Comparison of ENCODE assay signal across 8 mouse cellular contexts in genomic region chr7:44495992-44496770, GRCm38 (mm10). TPM values are rescaled to one million over a fixed set of nuclear protein-coding genes. Genes with fewer than 3 reads are reported as not detected.
DNase-seq lines count a peak whose midpoint lies in the region; ATAC-seq and TF ChIP-seq lines count a peak whose summit lies in the region.

Gene Emc10 (minus strand): TSS chr7:44496529.
Gene Fam71e1 (plus strand): TSS chr7:44496581.

- ATAC-seq in heart, embryonic 15.5 days (replicated peaks; ENCODE audit: insufficient number of reproducible peaks, insufficient read depth, low FRiP score, low read depth): peak; percentile 89
- peak; percentile 96 for ATAC-seq in liver, embryonic 14.5 days (ENCODE audit: insufficient read depth)
- peak; percentile 96 for ATAC-seq in neural tube, embryonic 11.5 days (ENCODE audit: insufficient read depth, low FRiP score, low TSS enrichment)
- peak; percentile 97 for ATAC-seq in stomach, postnatal 0 days (ENCODE audit: low FRiP score, low TSS enrichment)

- WGBS in forebrain, embryonic 10.5 days: under 1% methylated on average over 58 of the region's 58 CpGs
- under 1% methylated on average over 58 of the region's 58 CpGs for WGBS in heart, embryonic 15.5 days
- under 1% methylated on average over 58 of the region's 58 CpGs for WGBS in liver, embryonic 14.5 days (ENCODE audit: insufficient replicate concordance)
- under 1% methylated on average over 58 of the region's 58 CpGs for WGBS in neural tube, embryonic 11.5 days
- under 1% methylated on average over 58 of the region's 58 CpGs for WGBS in stomach, postnatal 0 days

- peaks cover 40% of the 10 kb centered on the region for H3K36me3 ChIP-seq in forebrain, embryonic 10.5 days (replicated peaks)
- peaks cover 20% of the 10 kb centered on the region for H3K36me3 ChIP-seq in heart, embryonic 15.5 days
- peaks cover 3% of the 10 kb centered on the region; the same call in 1 of the 2 replicates for H3K36me3 ChIP-seq in liver, embryonic 14.5 days (replicated peaks; ENCODE audit: control insufficient read depth, insufficient read depth, low read depth)
- H3K36me3 ChIP-seq in neural tube, embryonic 11.5 days (ENCODE audit: control insufficient read depth, insufficient read depth, low read length): peaks cover 5% of the 10 kb centered on the region
- H3K36me3 ChIP-seq in stomach, postnatal 0 days (ENCODE audit: control insufficient read depth, insufficient read depth, low read length): peaks cover 9% of the 10 kb centered on the region

- DNase-seq in CD8-positive naive resting alpha-beta T cell, adult 2 months (ENCODE audit: low read depth in 2 of 2, low spot score in 2 of 2): peak; percentile 97 to 98
- DNase-seq in c-Kit-positive CD71-negative TER-119-negative erythroid progenitor cells, embryonic 14.5 days (ENCODE audit: low read depth): peak; percentile 98
- peak; percentile 99 for DNase-seq in forebrain, embryonic 10.5 days (ENCODE audit: extremely low spot score, low spot score)
- peak; percentile 98 to 99 for DNase-seq in kidney, postnatal 25 days
- peak; percentile 99 to 100 (median 100) for DNase-seq in liver, embryonic 14.5 days (ENCODE audit: low read depth in 3 of 3, low spot score in 3 of 3)
- DNase-seq in neural tube, embryonic 11.5 days (ENCODE audit: low spot score): peak; percentile 99
- peak; percentile 98 for DNase-seq in stomach, postnatal 0 days (ENCODE audit: low spot score)

- TF ChIP-seq CTCF in liver, embryonic 14.5 days (IDR thresholded peaks at IDR 0.05; ENCODE audit: low read depth): no peak
- TF ChIP-seq CTCF in stomach, postnatal 0 days (IDR thresholded peaks at IDR 0.05; ENCODE audit: low read depth): peak; percentile 21

- H3K27ac ChIP-seq in forebrain, embryonic 10.5 days: peak within 1 kb of the TSS; percentile 98
- peak within 1 kb of the TSS; percentile 95 for H3K27ac ChIP-seq in heart, embryonic 15.5 days
- H3K27ac ChIP-seq in liver, embryonic 14.5 days: peak within 1 kb of the TSS; percentile 75
- H3K27ac ChIP-seq in neural tube, embryonic 11.5 days (ENCODE audit: low read depth, low read length): peak within 1 kb of the TSS; percentile 87
- H3K27ac ChIP-seq in stomach, postnatal 0 days (replicated peaks): peak within 1 kb of the TSS; percentile 92

- peak within 1 kb of the TSS; percentile 84 for H3K9ac ChIP-seq in heart, embryonic 15.5 days
- H3K9ac ChIP-seq in liver, embryonic 14.5 days (replicated peaks): peak within 1 kb of the TSS; percentile 77
- H3K9ac ChIP-seq in neural tube, embryonic 11.5 days (ENCODE audit: low read length): peak within 1 kb of the TSS; percentile 83
- H3K9ac ChIP-seq in stomach, postnatal 0 days (ENCODE audit: low read length): peak within 1 kb of the TSS; percentile 83

- H3K4me2 ChIP-seq in heart, embryonic 15.5 days: peak within 1 kb of the TSS; percentile 90
- H3K4me2 ChIP-seq in liver, embryonic 14.5 days (ENCODE audit: low read depth): peak within 1 kb of the TSS; percentile 79
- peak within 1 kb of the TSS; percentile 71 for H3K4me2 ChIP-seq in neural tube, embryonic 11.5 days (ENCODE audit: low read depth)
- H3K4me2 ChIP-seq in stomach, postnatal 0 days (replicated peaks; ENCODE audit: low read depth): peak within 1 kb of the TSS; percentile 86

- H3K4me3 ChIP-seq in forebrain, embryonic 10.5 days: peak within 1 kb of the TSS; percentile 76
- H3K4me3 ChIP-seq in heart, embryonic 15.5 days: peak within 1 kb of the TSS; percentile 84
- peak within 1 kb of the TSS; percentile 69 to 77 for H3K4me3 ChIP-seq in liver, embryonic 14.5 days (ENCODE audit: insufficient read depth in 1 of 2, low read depth in 2 of 2, low read length in 2 of 2)
- peak within 1 kb of the TSS; percentile 69 for H3K4me3 ChIP-seq in neural tube, embryonic 11.5 days (ENCODE audit: low read depth, low read length)
- peak within 1 kb of the TSS; percentile 79 for H3K4me3 ChIP-seq in stomach, postnatal 0 days (ENCODE audit: low read depth, low read length)

- peaks cover 26% of the 10 kb centered on the region for H3K4me1 ChIP-seq in forebrain, embryonic 10.5 days
- peaks cover 18% of the 10 kb centered on the region for H3K4me1 ChIP-seq in heart, embryonic 15.5 days (replicated peaks)
- peaks cover 22 to 32% of the 10 kb centered on the region in 2 experiments for H3K4me1 ChIP-seq in liver, embryonic 14.5 days (replicated peaks; ENCODE audit: control insufficient read depth in 2 of 2, insufficient read depth in 2 of 2, low read length in 1 of 2)
- H3K4me1 ChIP-seq in neural tube, embryonic 11.5 days (ENCODE audit: control insufficient read depth, insufficient read depth, low read length): peaks cover 6% of the 10 kb centered on the region; the same call in 1 of the 2 replicates
- peaks cover 5% of the 10 kb centered on the region for H3K4me1 ChIP-seq in stomach, postnatal 0 days (replicated peaks; ENCODE audit: control insufficient read depth, insufficient read depth)

- peak; percentile 73 for TF ChIP-seq EP300 in liver, embryonic 14.5 days (IDR thresholded peaks at IDR 0.05; ENCODE audit: low read depth)
- TF ChIP-seq EP300 in stomach, postnatal 0 days (optimal IDR thresholded peaks at IDR 0.05): no peak

- no peaks in the 10 kb centered on the region for H3K9me3 ChIP-seq in forebrain, embryonic 10.5 days
- no peaks in the 10 kb centered on the region for H3K9me3 ChIP-seq in heart, embryonic 15.5 days (replicated peaks)
- no peaks in the 10 kb centered on the region for H3K9me3 ChIP-seq in liver, embryonic 14.5 days (ENCODE audit: control insufficient read depth, low read length)
- H3K9me3 ChIP-seq in neural tube, embryonic 11.5 days (ENCODE audit: control insufficient read depth, low read length): no peaks in the 10 kb centered on the region
- no peaks in the 10 kb centered on the region for H3K9me3 ChIP-seq in stomach, postnatal 0 days (ENCODE audit: control insufficient read depth, low read length)

- H3K27me3 ChIP-seq in forebrain, embryonic 10.5 days (ENCODE audit: poor library complexity, severe bottlenecking): peaks cover 19% of the 10 kb centered on the region; the same call in 1 of the 2 replicates
- H3K27me3 ChIP-seq in heart, embryonic 15.5 days: peaks cover 15% of the 10 kb centered on the region
- H3K27me3 ChIP-seq in liver, embryonic 14.5 days (ENCODE audit: control insufficient read depth, insufficient read depth, low read length): no peaks in the 10 kb centered on the region
- H3K27me3 ChIP-seq in neural tube, embryonic 11.5 days (ENCODE audit: control insufficient read depth, insufficient read depth, low read length): no peaks in the 10 kb centered on the region
- H3K27me3 ChIP-seq in stomach, postnatal 0 days (ENCODE audit: control insufficient read depth, insufficient read depth, low read length): no peaks in the 10 kb centered on the region

RNA-seq across cellular contexts. Expression of gene Emc10, which starts in this region (rescaled TPM):
- polyA plus RNA-seq in forebrain, embryonic 10.5 days (2016; fragmentation: Nextera tagmentation; extraction: Ambion mirVana): 95.8 and 96.9 TPM in 2 replicates
- polyA plus RNA-seq in heart, embryonic 15.5 days (2015; fragmentation: Nextera tagmentation; extraction: Ambion mirVana): 81.6 and 109 TPM in 2 replicates
- polyA plus RNA-seq in liver, embryonic 14.5 days (2012; rRNA removed): 46.7 and 49.5 TPM in 2 replicates
- polyA plus RNA-seq in liver, embryonic 14.5 days (2014; fragmentation: Nextera tagmentation; extraction: Ambion mirVana): 41.7 and 49.3 TPM in 2 replicates
- polyA plus RNA-seq in neural tube, embryonic 11.5 days (2014; fragmentation: Nextera tagmentation; extraction: Ambion mirVana): 104 and 110 TPM in 2 replicates
- 60.7 and 65.5 TPM in 2 replicates for polyA plus RNA-seq in stomach, postnatal 0 days (2015; fragmentation: Nextera tagmentation; extraction: Ambion mirVana)

RNA-seq across cellular contexts. Expression of gene Fam71e1, which starts in this region (rescaled TPM):
- polyA plus RNA-seq in forebrain, embryonic 10.5 days (2016; fragmentation: Nextera tagmentation; extraction: Ambion mirVana): 15.1 and 15.8 TPM in 2 replicates
- 8.7 and 11.5 TPM in 2 replicates for polyA plus RNA-seq in heart, embryonic 15.5 days (2015; fragmentation: Nextera tagmentation; extraction: Ambion mirVana)
- polyA plus RNA-seq in liver, embryonic 14.5 days (2012; rRNA removed): 0.64 and 1.5 TPM in 2 replicates
- polyA plus RNA-seq in liver, embryonic 14.5 days (2014; fragmentation: Nextera tagmentation; extraction: Ambion mirVana): 0.48 and 1.6 TPM in 2 replicates
- 12.3 and 13.3 TPM in 2 replicates for polyA plus RNA-seq in neural tube, embryonic 11.5 days (2014; fragmentation: Nextera tagmentation; extraction: Ambion mirVana)
- polyA plus RNA-seq in stomach, postnatal 0 days (2015; fragmentation: Nextera tagmentation; extraction: Ambion mirVana): 5.9 and 8.3 TPM in 2 replicates

Comparison
In these comparisons a context has a peak if more than half of its experiments do, and no peak if none do; other contexts are left out.
1. Peak in every context shown above with its lines: DNase-seq, ATAC-seq, H3K4me3 ChIP-seq and H3K27ac ChIP-seq.